In genomic region chr9:92386871-92387270, GRCm38 (mm10) we compare ENCODE assay signal across 15 mouse cellular contexts.
"Had no signal": no experiment of that assay in that cellular context is flagged by ENCODE, and none has a peak within 500 bp of the region (broad histone marks: within the 10 kb centered on the region; RNA-seq: fewer than 3 reads in every experiment).

No protein-coding gene starts in this region.

- DNase-seq: heart, postnatal 10 days; heart, postnatal 14 days; heart, postnatal 36 days; heart, postnatal 4 days; kidney, adult 11 months; kidney, adult 18-20 months; kidney, adult 2 months; kidney, adult 8-10 months; kidney, postnatal 10 days; kidney, postnatal 14 days; kidney, postnatal 25 days; kidney, postnatal 36 days; kidney, postnatal 4 days; layer of hippocampus, adult 9-11 months; layer of hippocampus, postnatal 36 days had no signal
